Mouse (Mus musculus) spleen, adult 12 weeks (tissue): ENCODE data around the gene Slc35c2.

ENCODE experiments used
- DNase-seq: peaks from one replicate; pipeline ENCODE4 v3.0.0; 2022; ENCODE audit warnings: low spot score

The Slc35c2 gene

GRCm38 (mm10) chr2:165275124-165275640 lies 12.5 kb downstream of the Slc35c2 start:
- DNase-seq: no peak

GRCm38 (mm10) chr2:165273589-165273988 lies 14.1 kb downstream of the Slc35c2 start:
- no peak for DNase-seq

GRCm38 (mm10) chr2:165271326-165271725 lies 16.3 kb downstream of the Slc35c2 start:
- DNase-seq: no peak

- DNase-seq: no peak
Measured at GRCm38 (mm10) chr2:165270858-165271257, 16.8 kb downstream of the Slc35c2 start.

GRCm38 (mm10) chr2:165266739-165267138 lies 20.9 kb downstream of the Slc35c2 start:
- DNase-seq: no peak

GRCm38 (mm10) chr2:165263861-165264260 lies 23.8 kb downstream of the Slc35c2 start:
- no peak for DNase-seq

GRCm38 (mm10) chr2:165262274-165262990 lies 25.2 kb downstream of the Slc35c2 start:
- DNase-seq: no peak

GRCm38 (mm10) chr2:165259859-165260258 lies 27.8 kb downstream of the Slc35c2 start:
- DNase-seq: no peak

- no peak for DNase-seq
Measured at GRCm38 (mm10) chr2:165258321-165258720, 29.3 kb downstream of the Slc35c2 start.

GRCm38 (mm10) chr2:165257151-165257834 lies 30.4 kb downstream of the Slc35c2 start:
- no peak for DNase-seq

GRCm38 (mm10) chr2:165256213-165256612 lies 31.5 kb downstream of the Slc35c2 start:
- no peak for DNase-seq

- DNase-seq: no peak
Measured at GRCm38 (mm10) chr2:165253867-165254266, 33.8 kb downstream of the Slc35c2 start.

GRCm38 (mm10) chr2:165253269-165253668 lies 34.4 kb downstream of the Slc35c2 start:
- DNase-seq: no peak

GRCm38 (mm10) chr2:165252801-165253200 lies 34.9 kb downstream of the Slc35c2 start:
- no peak for DNase-seq

GRCm38 (mm10) chr2:165252381-165252780 lies 35.3 kb downstream of the Slc35c2 start:
- no peak for DNase-seq

GRCm38 (mm10) chr2:165250903-165251302 lies 36.8 kb downstream of the Slc35c2 start:
- no peak for DNase-seq

- no peak for DNase-seq
Measured at GRCm38 (mm10) chr2:165248967-165249366, 38.7 kb downstream of the Slc35c2 start.

GRCm38 (mm10) chr2:165246349-165246748 lies 41.3 kb downstream of the Slc35c2 start:
- DNase-seq: no peak

- no peak for DNase-seq
Measured at GRCm38 (mm10) chr2:165243122-165243720, 44.4 kb downstream of the Slc35c2 start.

- no peak for DNase-seq
Measured at GRCm38 (mm10) chr2:165242575-165242974, 45.1 kb downstream of the Slc35c2 start.

- DNase-seq: no peak
Measured at GRCm38 (mm10) chr2:165241786-165242185, 45.9 kb downstream of the Slc35c2 start.

GRCm38 (mm10) chr2:165240371-165240770 lies 47.3 kb downstream of the Slc35c2 start:
- DNase-seq: no peak
